Mouse (Mus musculus) midbrain, postnatal 0 days (tissue): ENCODE measurements around the gene Timp3. TPM values are rescaled to one million over a fixed set of nuclear protein-coding genes. Genes with fewer than 3 reads are reported as not detected.
A peak's percentile ranks its signal among the peaks of the same experiment; 100 is the strongest.

Source experiments
- ATAC-seq: fragments of 200-750 bp; cut with Nextera tagmentation; 2 replicates; pipeline ENCODE4 v1.8.0; 2017; ENCODE audit warnings: moderate number of reproducible peaks, mild to moderate bottlenecking, moderate TSS enrichment, moderate library complexity; ENCODE audit not compliant: low FRiP score
- DNase-seq: peaks from one replicate; pipeline ENCODE4 v3.0.0-alpha.2; 2015; ENCODE audit warnings: low spot score
- H3K27ac ChIP-seq: fragments of 300-500 bp; sonication (generic); 2 replicates; pipeline ENCODE4 v1.5.1; 2014; ENCODE audit warnings: low read depth, mild to moderate bottlenecking, low read length, mixed read lengths
- H3K27me3 ChIP-seq: fragments of 300-500 bp; sonication (generic); 2 replicates; pipeline ENCODE4 v1.6.1; 2014; ENCODE audit warnings: low read length, control low read depth, mixed read lengths; ENCODE audit not compliant: insufficient read depth
- H3K36me3 ChIP-seq: fragments of 300-500 bp; sonication (generic); 2 replicates; pipeline ENCODE4 v1.6.1; 2014; ENCODE audit warnings: low read length, control low read depth, mixed read lengths; ENCODE audit not compliant: insufficient read depth
- H3K4me1 ChIP-seq: fragments of 300-500 bp; sonication (generic); 2 replicates; pipeline ENCODE4 v1.6.1; 2014; ENCODE audit warnings: mild to moderate bottlenecking, control low read depth, antibody characterized with exemption, low read length, mixed read lengths; ENCODE audit not compliant: insufficient read depth
- H3K4me2 ChIP-seq: fragments of 300-500 bp; sonication (generic); 2 replicates; pipeline ENCODE4 v1.6.1; 2014; ENCODE audit warnings: low read depth, mild to moderate bottlenecking, low read length, mixed read lengths; ENCODE audit not compliant: poor library complexity, severe bottlenecking
- H3K4me3 ChIP-seq: fragments of 300-500 bp; sonication (generic); 2 replicates; pipeline ENCODE4 v1.5.1; 2014; ENCODE audit warnings: low read depth, mild to moderate bottlenecking, low read length, moderate library complexity
- H3K9ac ChIP-seq: fragments of 300-500 bp; sonication (generic); replicated peaks from 2 replicates; pipeline ENCODE4 v1.6.1; 2014; ENCODE audit warnings: mild to moderate bottlenecking, low read length, moderate library complexity, mixed read lengths; ENCODE audit not compliant: poor library complexity, severe bottlenecking
- H3K9me3 ChIP-seq: fragments of 300-500 bp; sonication (generic); 2 replicates; pipeline ENCODE4 v1.6.1; 2016; ENCODE audit warnings: low read length, control low read depth
- CTCF ChIP-seq: IDR thresholded peaks from 2 replicates; pipeline ENCODE4 v1.5.1; 2016; ENCODE audit warnings: antibody characterized with exemption, mild to moderate bottlenecking
- WGBS: fragments of 180-500 bp; shearing (Covaris S2); extraction: QIAGEN DNeasy Blood & Tissue Kit; methylation state at CpG from one replicate; pipeline ENCODE4 v1.1.7; 2014; 5-methylcytosine and 5-hydroxymethylcytosine counted together
- polyA plus RNA-seq: library from polyadenylated mRNA; unstranded; fragments of >200 nt; fragmentation: Nextera tagmentation; extraction: Ambion mirVana; gene quantifications from 2 replicates; pipeline ENCODE4 v1.2.1, GENCODE M21; 2015
- total RNA-seq: library from RNA; depleted of rRNA; stranded (reverse); fragments of >200 nt; gene quantifications from 2 replicates; pipeline ENCODE4 v1.2.3, GENCODE M21; 2014

Gene Timp3
- total and polyA plus RNA-seq, 2 experiments from 2014 or later: 47.3 to 105 TPM

- no peaks in the 10 kb centered on the region for H3K36me3 ChIP-seq
- no peak overlapping the region for H3K4me2 ChIP-seq
- no peak for TF ChIP-seq CTCF
- no peaks in the 10 kb centered on the region for H3K4me1 ChIP-seq
- no peaks in the 10 kb centered on the region for H3K9me3 ChIP-seq
- no peak overlapping the region for H3K4me3 ChIP-seq
- ATAC-seq (no peak), DNase-seq (no peak)
- 86% methylated on average over 8 of the region's 8 CpGs for WGBS
- H3K27ac ChIP-seq: no peak overlapping the region
- H3K9ac ChIP-seq: no peak overlapping the region
- no peaks in the 10 kb centered on the region for H3K27me3 ChIP-seq
Measured at GRCm38 (mm10) chr10:86363669-86364309, 63.6 kb downstream of the Timp3 start.

GRCm38 (mm10) chr10:86365632-86366092, 65.5 kb downstream of the Timp3 start:
- no peak for TF ChIP-seq CTCF
- WGBS: 60% methylated on average over 5 of the region's 5 CpGs
- H3K4me3 ChIP-seq: no peak overlapping the region
- no peaks in the 10 kb centered on the region for H3K27me3 ChIP-seq
- H3K36me3 ChIP-seq: no peaks in the 10 kb centered on the region
- no peak overlapping the region for H3K9ac ChIP-seq
- H3K4me2 ChIP-seq: no peak overlapping the region
- ATAC-seq: peak; percentile 44; the same call in 1 of the 2 replicates
- H3K4me1 ChIP-seq: no peaks in the 10 kb centered on the region
- no peaks in the 10 kb centered on the region for H3K9me3 ChIP-seq
- H3K27ac ChIP-seq: no peak overlapping the region
- no peak for DNase-seq

DNA sequence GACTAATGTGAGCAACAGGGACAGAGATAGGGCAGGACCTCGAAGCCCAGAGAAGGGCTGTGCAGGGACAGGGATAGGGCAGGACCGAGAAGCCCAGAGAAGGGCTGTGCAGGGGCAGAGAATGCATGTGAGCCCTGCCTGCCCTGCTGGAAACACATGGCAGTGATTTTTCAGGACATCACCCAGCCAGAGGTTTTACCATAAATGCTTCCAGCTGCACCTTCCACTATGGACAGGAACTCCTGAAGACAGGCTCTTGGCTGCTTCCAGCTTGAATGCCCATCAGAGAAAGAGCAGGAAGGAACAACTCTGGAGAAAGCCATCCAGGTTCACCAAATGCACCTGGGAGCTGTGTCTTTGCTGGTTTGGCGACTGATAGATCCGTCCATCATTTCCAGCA, 67.2 kb downstream of the Timp3 start:
- H3K27ac ChIP-seq: no peak overlapping the region
- no peak overlapping the region for H3K4me3 ChIP-seq
- no peaks in the 10 kb centered on the region for H3K9me3 ChIP-seq
- TF ChIP-seq CTCF: no peak
- no peaks in the 10 kb centered on the region for H3K4me1 ChIP-seq
- H3K9ac ChIP-seq: no peak overlapping the region
- DNase-seq (no peak), ATAC-seq (no peak)
- WGBS: 85% methylated on average over 4 of the region's 4 CpGs
- H3K27me3 ChIP-seq: no peaks in the 10 kb centered on the region
- H3K36me3 ChIP-seq: no peaks in the 10 kb centered on the region
- H3K4me2 ChIP-seq: no peak overlapping the region

GRCm38 (mm10) chr10:86368811-86369210, 68.6 kb downstream of the Timp3 start:
- no peaks in the 10 kb centered on the region for H3K9me3 ChIP-seq
- ATAC-seq (no peak), DNase-seq (no peak)
- H3K27ac ChIP-seq: no peak overlapping the region
- no peak overlapping the region for H3K4me2 ChIP-seq
- no peak for TF ChIP-seq CTCF
- no peaks in the 10 kb centered on the region for H3K36me3 ChIP-seq
- no peak overlapping the region for H3K4me3 ChIP-seq
- no peaks in the 10 kb centered on the region for H3K4me1 ChIP-seq
- 90% methylated on average over 12 of the region's 12 CpGs for WGBS
- H3K27me3 ChIP-seq: no peaks in the 10 kb centered on the region
- no peak overlapping the region for H3K9ac ChIP-seq

DNA sequence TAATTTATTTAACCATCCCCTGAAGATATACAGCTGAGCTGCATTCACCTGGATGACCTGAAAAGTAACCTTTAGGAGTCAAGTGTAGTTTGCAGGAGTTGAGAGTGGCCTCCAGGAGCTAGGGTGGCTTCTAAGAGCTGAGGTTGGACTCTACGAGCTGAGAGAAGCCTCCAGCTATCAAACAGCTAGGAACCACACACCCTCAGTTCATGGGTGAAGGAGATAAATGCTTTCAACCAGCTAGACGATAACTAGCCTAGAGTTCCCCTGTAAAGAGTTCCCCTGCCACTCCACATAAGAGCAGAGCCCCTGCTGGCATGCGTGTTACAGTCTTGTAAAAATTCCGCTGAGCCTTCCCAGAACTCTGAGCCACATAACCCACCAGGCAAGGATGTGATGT, 69.2 kb downstream of the Timp3 start:
- H3K4me2 ChIP-seq: no peak overlapping the region
- no peak overlapping the region for H3K4me3 ChIP-seq
- 82% methylated on average over 4 of the region's 4 CpGs for WGBS
- no peak overlapping the region for H3K9ac ChIP-seq
- DNase-seq (no peak), ATAC-seq (no peak)
- no peak for TF ChIP-seq CTCF
- H3K27me3 ChIP-seq: no peaks in the 10 kb centered on the region
- no peaks in the 10 kb centered on the region for H3K9me3 ChIP-seq
- H3K27ac ChIP-seq: no peak overlapping the region
- no peaks in the 10 kb centered on the region for H3K4me1 ChIP-seq
- H3K36me3 ChIP-seq: no peaks in the 10 kb centered on the region

GRCm38 (mm10) chr10:86371561-86371960, 71.4 kb downstream of the Timp3 start:
- no peaks in the 10 kb centered on the region for H3K27me3 ChIP-seq
- no peak overlapping the region for H3K27ac ChIP-seq
- H3K9me3 ChIP-seq: no peaks in the 10 kb centered on the region
- no peaks in the 10 kb centered on the region for H3K36me3 ChIP-seq
- H3K4me3 ChIP-seq: no peak overlapping the region
- H3K4me2 ChIP-seq: no peak overlapping the region
- no peak overlapping the region for H3K9ac ChIP-seq
- no peaks in the 10 kb centered on the region for H3K4me1 ChIP-seq
- ATAC-seq: no peak
- TF ChIP-seq CTCF: no peak
- DNase-seq: no peak
